Mouse (Mus musculus): ENCODE measurements around the gene Defb22.

Gene Defb22

DNA sequence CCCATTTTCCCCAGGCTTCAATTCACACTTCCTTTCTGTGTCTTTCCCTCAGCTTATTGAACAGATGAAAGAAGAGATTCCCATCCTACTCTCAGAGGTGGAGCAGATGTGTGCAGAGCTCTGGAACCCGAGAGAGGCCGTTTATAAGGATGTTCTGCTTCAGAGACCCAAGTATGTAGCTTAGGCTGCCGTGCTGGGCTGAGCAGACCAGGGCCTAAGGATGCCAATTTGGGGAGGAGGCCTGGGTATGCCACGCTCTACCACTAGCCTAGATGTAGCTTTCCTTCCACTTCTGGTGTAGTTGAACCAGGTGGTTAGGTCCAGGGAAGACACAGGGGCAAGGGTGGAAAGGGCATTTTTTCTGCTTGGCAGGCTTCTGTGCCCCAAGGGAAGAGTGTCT, 47.6 kb downstream of the Defb22 start:
- in situ Hi-C loops (cut with MboI, MseI), result no loop called here

DNA sequence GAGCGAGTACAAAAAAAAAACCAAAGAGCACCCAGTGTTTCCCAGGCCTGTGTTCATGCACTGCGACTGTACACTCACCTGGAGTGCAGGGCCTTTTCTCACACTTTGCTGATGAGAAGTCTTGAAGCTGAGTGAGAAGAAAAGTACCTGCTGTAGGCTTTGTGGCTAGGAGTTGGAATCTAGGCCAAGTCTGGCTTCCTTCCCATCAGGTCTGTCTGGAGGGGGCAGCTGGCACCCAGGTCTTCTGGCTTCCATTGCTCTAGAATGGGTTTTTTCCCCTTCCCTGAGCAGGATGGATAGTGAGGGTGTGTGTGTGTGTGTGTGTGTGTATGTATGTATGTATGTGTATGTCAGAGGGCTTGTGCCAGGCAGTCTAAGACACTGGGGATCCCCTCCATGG, 50.1 kb downstream of the Defb22 start:
- in situ Hi-C loops (cut with MboI, MseI), result no loop called here

DNA sequence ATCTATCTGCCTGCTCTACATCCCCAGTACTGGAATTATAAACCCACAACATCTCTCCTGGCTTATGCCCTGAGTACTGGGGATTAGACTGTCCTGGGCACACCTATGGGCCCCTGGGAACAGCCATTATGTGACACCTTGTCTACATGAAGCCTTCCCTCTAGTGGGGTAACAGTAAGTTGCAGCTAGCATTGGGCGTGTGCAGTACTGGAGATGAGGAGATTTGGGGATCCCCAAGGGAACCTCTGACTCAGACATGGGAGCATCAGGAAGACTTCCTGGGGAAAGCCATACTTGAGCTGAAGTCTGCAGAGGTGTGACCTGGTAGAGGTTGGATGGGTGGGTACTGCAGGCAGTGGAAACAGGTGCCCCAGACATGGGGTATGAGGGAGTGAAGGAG, 51.0 kb downstream of the Defb22 start:
- in situ Hi-C loops (cut with MboI, MseI), result no loop called here

DNA sequence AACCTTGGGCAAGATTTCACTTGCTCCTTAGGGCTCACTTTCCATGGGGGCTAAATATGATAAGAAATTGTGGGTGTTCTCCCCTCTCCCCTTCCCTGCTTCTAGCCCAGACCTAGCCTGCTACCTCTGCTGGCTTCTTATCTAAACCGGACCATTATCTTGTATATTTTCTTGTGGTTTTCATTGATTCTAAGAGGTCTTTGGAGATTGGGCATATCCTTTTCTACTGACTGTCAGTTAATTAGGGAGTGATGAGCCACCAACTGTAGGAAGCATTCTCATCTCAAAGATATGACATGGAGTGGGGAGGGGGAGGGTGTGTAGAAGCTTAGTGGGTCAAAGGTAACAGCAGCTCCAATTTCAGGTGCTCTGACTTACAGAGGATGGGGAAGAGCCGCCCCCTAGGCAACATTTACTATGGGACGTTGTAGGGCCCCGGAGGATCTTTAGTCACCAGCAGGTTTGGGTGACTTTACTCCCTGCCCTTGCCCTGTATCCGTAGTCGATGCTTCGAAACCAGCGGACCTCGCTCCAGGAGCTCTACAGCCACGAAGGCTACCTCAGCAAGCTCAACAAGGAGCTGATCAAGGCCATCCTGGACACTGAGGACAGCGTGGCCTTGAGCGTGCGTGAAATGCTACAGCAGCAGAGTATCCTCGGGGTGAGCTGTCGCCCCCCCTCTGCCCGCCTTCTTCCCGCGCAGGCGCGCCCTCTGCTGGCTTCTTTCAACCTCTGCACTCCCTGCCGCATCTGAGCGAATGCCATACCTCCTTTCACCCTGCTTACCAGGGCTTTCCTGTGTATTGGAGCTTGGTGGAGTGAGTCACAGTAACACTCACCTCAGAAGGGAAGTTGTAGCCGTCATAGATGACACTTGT, 52.7 kb downstream of the Defb22 start:
- in situ Hi-C loops (cut with MboI, MseI), result no loop called here

DNA sequence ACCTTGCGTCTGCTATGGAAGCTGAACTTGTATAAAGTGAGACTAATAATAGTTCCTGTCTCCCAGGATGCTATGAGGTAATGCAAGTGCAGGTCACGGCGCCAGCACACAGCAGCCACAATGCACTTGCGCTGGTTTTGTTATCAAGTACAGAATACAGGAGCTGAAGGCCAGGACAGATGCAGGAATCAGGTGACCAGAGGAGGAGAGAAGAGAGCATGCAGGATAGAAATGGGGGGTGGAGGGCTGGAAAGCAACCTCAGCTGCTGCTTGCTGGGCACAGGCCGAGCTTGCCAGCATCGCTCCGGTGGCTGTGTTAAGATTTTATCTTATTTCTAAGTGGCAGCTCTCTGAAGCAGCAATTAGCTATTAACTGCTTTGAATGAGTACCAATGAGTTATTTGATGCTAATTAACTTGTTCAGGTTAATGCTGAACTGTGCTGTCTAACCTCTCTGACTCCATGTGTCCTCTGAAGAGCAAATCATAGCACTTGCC, 53.5 kb downstream of the Defb22 start:
- in situ Hi-C loops (cut with MboI, MseI), result no loop called here

Measured in T-helper 1 cell (primary cell).